Mouse (Mus musculus): Measurements from ENCODE around the gene Irf2. TPM values are rescaled to one million over a fixed set of nuclear protein-coding genes. Genes with fewer than 3 reads are reported as not detected.

The Irf2 gene
- polyA plus RNA-seq, 1 experiment = 9.7 TPM

GRCm38 (mm10) chr8:46759562-46759961 lies 20.0 kb downstream of the Irf2 start:
- no peak for DNase-seq (ENCODE audit: low read depth)
- TF ChIP-seq POLR2A (IDR thresholded peaks at IDR 0.05; ENCODE audit: borderline replicate concordance, extremely low read depth, insufficient read depth, insufficient read length, poor library complexity, severe bottlenecking) (no peak), CTCF (IDR thresholded peaks at IDR 0.05; ENCODE audit: borderline replicate concordance, extremely low read depth, insufficient read depth, insufficient read length) (no peak)

GRCm38 (mm10) chr8:46760701-46761100 lies 21.2 kb downstream of the Irf2 start:
- no peak for TF ChIP-seq CTCF (IDR thresholded peaks at IDR 0.05; ENCODE audit: borderline replicate concordance, extremely low read depth, insufficient read depth, insufficient read length)
- no peak for TF ChIP-seq POLR2A (IDR thresholded peaks at IDR 0.05; ENCODE audit: borderline replicate concordance, extremely low read depth, insufficient read depth, insufficient read length, poor library complexity, severe bottlenecking)
- no peak for DNase-seq (ENCODE audit: low read depth)

GRCm38 (mm10) chr8:46761454-46761853 lies 21.9 kb downstream of the Irf2 start:
- TF ChIP-seq POLR2A (IDR thresholded peaks at IDR 0.05; ENCODE audit: borderline replicate concordance, extremely low read depth, insufficient read depth, insufficient read length, poor library complexity, severe bottlenecking) (no peak), CTCF (IDR thresholded peaks at IDR 0.05; ENCODE audit: borderline replicate concordance, extremely low read depth, insufficient read depth, insufficient read length) (no peak)
- DNase-seq (ENCODE audit: low read depth) = no peak

- TF ChIP-seq POLR2A (IDR thresholded peaks at IDR 0.05; ENCODE audit: borderline replicate concordance, extremely low read depth, insufficient read depth, insufficient read length, poor library complexity, severe bottlenecking) = no peak
- no peak for TF ChIP-seq CTCF (IDR thresholded peaks at IDR 0.05; ENCODE audit: borderline replicate concordance, extremely low read depth, insufficient read depth, insufficient read length)
- peak; percentile 52 for DNase-seq (ENCODE audit: low read depth)
Observed at GRCm38 (mm10) chr8:46769408-46770180, 30.1 kb downstream of the Irf2 start.

- TF ChIP-seq CTCF (IDR thresholded peaks at IDR 0.05; ENCODE audit: borderline replicate concordance, extremely low read depth, insufficient read depth, insufficient read length) (no peak), POLR2A (IDR thresholded peaks at IDR 0.05; ENCODE audit: borderline replicate concordance, extremely low read depth, insufficient read depth, insufficient read length, poor library complexity, severe bottlenecking) (no peak)
- peak; percentile 78 for DNase-seq (ENCODE audit: low read depth)
Observed at GRCm38 (mm10) chr8:46770905-46771516, 31.5 kb downstream of the Irf2 start.

GRCm38 (mm10) chr8:46772801-46773200 lies 33.3 kb downstream of the Irf2 start:
- DNase-seq (ENCODE audit: low read depth) = no peak
- TF ChIP-seq POLR2A (IDR thresholded peaks at IDR 0.05; ENCODE audit: borderline replicate concordance, extremely low read depth, insufficient read depth, insufficient read length, poor library complexity, severe bottlenecking) (no peak), CTCF (IDR thresholded peaks at IDR 0.05; ENCODE audit: borderline replicate concordance, extremely low read depth, insufficient read depth, insufficient read length) (no peak)

GRCm38 (mm10) chr8:46777760-46778460 lies 38.4 kb downstream of the Irf2 start:
- no peak for TF ChIP-seq POLR2A (IDR thresholded peaks at IDR 0.05; ENCODE audit: borderline replicate concordance, extremely low read depth, insufficient read depth, insufficient read length, poor library complexity, severe bottlenecking)
- no peak for TF ChIP-seq CTCF (IDR thresholded peaks at IDR 0.05; ENCODE audit: borderline replicate concordance, extremely low read depth, insufficient read depth, insufficient read length)
- DNase-seq (ENCODE audit: low read depth) = no peak

GRCm38 (mm10) chr8:46781067-46781657 lies 41.6 kb downstream of the Irf2 start:
- TF ChIP-seq POLR2A (IDR thresholded peaks at IDR 0.05; ENCODE audit: borderline replicate concordance, extremely low read depth, insufficient read depth, insufficient read length, poor library complexity, severe bottlenecking) (no peak), CTCF (IDR thresholded peaks at IDR 0.05; ENCODE audit: borderline replicate concordance, extremely low read depth, insufficient read depth, insufficient read length) (no peak)
- no peak for DNase-seq (ENCODE audit: low read depth)

- no peak for TF ChIP-seq POLR2A (IDR thresholded peaks at IDR 0.05; ENCODE audit: borderline replicate concordance, extremely low read depth, insufficient read depth, insufficient read length, poor library complexity, severe bottlenecking)
- TF ChIP-seq CTCF (IDR thresholded peaks at IDR 0.05; ENCODE audit: borderline replicate concordance, extremely low read depth, insufficient read depth, insufficient read length) = no peak
- no peak for DNase-seq (ENCODE audit: low read depth)
Observed at GRCm38 (mm10) chr8:46782254-46782653, 42.7 kb downstream of the Irf2 start.

GRCm38 (mm10) chr8:46785070-46785469 lies 45.5 kb downstream of the Irf2 start:
- TF ChIP-seq CTCF (IDR thresholded peaks at IDR 0.05; ENCODE audit: borderline replicate concordance, extremely low read depth, insufficient read depth, insufficient read length) (no peak), POLR2A (IDR thresholded peaks at IDR 0.05; ENCODE audit: borderline replicate concordance, extremely low read depth, insufficient read depth, insufficient read length, poor library complexity, severe bottlenecking) (no peak)

GRCm38 (mm10) chr8:46785926-46786325 lies 46.4 kb downstream of the Irf2 start:
- no peak for DNase-seq (ENCODE audit: low read depth)
- TF ChIP-seq CTCF (IDR thresholded peaks at IDR 0.05; ENCODE audit: borderline replicate concordance, extremely low read depth, insufficient read depth, insufficient read length) (no peak), POLR2A (IDR thresholded peaks at IDR 0.05; ENCODE audit: borderline replicate concordance, extremely low read depth, insufficient read depth, insufficient read length, poor library complexity, severe bottlenecking) (no peak)

More at GRCm38 (mm10) chr8:46785070-46785469, 45.5 kb downstream of the Irf2 start:
- no peak for DNase-seq (ENCODE audit: low read depth)

Measured in brain, embryonic 14.5 days (tissue).